Mouse (Mus musculus): Measurements from ENCODE around the gene Adgrv1. TPM values are rescaled to one million over a fixed set of nuclear protein-coding genes. Genes with fewer than 3 reads are reported as not detected.

Adgrv1 gene
- polyA plus RNA-seq, 1 experiment from 2014 or later = 1.5 TPM

DNA sequence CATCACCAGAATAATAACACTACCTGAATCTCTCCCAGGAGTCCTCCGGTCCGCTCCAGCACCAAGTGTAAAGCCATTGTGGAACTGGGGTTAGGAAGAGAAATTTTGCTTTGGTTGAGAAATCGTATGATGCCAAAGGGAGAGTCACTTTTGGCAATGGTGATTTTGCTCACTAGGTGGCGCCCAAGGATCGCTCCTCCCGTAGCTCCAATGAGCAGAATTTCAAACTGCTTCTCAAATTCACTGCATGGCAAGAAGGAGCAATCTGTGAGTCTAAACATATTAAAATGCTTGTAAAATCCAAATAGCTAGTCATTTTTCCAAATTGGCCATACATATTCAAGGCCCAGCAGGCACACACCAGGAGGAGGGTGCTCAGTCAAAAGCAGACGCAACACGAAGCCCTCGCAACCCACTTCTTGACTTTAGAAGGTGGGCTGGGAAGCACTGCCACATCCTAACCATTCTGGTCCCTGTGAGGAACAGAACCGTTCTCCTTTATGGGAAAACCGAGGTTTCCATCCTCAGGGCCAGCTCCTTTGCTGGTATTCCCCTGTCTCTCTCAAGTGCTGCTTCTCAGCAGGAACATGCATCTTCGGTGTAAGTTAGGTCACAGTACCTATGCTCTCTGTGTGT is 193.4 kb downstream of the Adgrv1 start:
- no peak overlapping the region for H3K27ac ChIP-seq
- DNase-seq (ENCODE audit: low spot score) = peak; percentile 83
- WGBS = 46% methylated on average over 12 of the region's 12 CpGs
- H3K36me3 ChIP-seq = no peaks in the 10 kb centered on the region
- H3K9me3 ChIP-seq (replicated peaks) = no peaks in the 10 kb centered on the region
- H3K4me3 ChIP-seq = no peak overlapping the region
- H3K27me3 ChIP-seq (ENCODE audit: low read depth, poor library complexity, severe bottlenecking) = no peaks in the 10 kb centered on the region
- H3K4me1 ChIP-seq = no peaks in the 10 kb centered on the region

DNA sequence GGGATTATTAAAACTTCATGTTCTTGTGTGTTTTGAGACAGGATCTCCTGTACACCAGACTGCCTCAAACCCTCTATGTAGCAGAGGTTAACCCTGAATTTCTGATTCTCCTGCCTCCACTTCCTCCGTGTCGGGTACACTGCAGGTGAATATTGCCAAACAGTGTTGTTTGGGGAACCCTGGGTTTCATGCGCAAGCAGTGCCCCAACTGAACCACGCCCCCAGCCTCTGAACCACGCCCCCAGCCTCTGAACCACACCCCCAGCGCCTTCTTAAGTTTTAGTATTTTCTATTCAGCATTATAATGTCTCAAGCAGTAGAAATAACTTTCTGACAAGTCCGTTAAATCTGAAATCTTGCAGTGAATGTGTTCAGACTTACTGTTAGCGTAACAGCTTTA is 195.9 kb downstream of the Adgrv1 start:
- no peaks in the 10 kb centered on the region for H3K36me3 ChIP-seq
- H3K4me1 ChIP-seq = no peaks in the 10 kb centered on the region
- WGBS = 66% methylated on average over 8 of the region's 8 CpGs
- DNase-seq (ENCODE audit: low spot score) = no peak
- no peak overlapping the region for H3K4me3 ChIP-seq
- no peak overlapping the region for H3K27ac ChIP-seq
- no peaks in the 10 kb centered on the region for H3K27me3 ChIP-seq (ENCODE audit: low read depth, poor library complexity, severe bottlenecking)
- H3K9me3 ChIP-seq (replicated peaks) = no peaks in the 10 kb centered on the region

DNA sequence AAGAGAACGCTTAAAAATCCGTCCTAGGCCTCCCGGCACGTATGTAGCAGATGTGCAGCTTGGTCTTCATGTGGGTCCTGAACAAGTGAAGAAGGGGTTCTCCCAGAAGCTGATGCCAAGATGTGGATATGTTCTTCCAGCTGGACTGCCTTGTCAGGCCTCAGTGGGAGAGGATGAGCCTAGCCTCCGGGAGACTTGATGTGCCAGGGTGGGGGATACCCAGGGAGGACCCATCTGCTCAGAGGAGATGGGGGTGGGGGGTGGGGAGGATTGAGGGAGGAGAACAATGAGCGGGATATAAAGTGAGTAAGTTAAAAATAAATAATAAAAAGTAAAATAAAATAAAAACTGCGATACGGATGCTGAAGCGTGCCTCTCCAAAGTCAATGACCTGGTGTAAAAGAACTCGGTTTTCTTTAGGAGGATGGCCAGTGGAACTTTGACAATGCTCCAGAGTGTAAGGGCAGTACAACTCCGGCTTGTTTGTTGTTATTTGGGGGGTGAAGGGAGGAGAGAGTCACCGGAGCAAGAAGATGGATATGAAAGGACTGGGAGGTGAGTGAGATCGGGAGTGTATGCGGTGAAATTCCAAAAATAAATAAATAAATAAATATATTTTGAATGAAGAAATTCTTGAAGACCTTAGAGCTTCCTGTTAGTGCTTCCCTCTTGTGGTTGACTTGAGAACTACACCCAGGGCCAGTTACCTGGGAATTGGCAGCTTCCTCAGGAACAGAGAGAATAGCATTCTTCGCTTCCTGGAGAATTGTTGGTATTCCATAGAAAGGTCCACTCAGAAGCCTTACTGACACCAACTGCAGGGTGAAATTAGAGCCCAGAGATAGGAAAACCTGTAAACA is 205.8 kb downstream of the Adgrv1 start:
- WGBS = 81% methylated on average over 15 of the region's 15 CpGs
- Histone ChIP-seq H3K4me3 (no peak overlapping the region), H3K4me1 (peaks cover 15% of the 10 kb centered on the region), H3K36me3 (no peaks in the 10 kb centered on the region), H3K27ac (no peak overlapping the region), H3K27me3 (ENCODE audit: low read depth, poor library complexity, severe bottlenecking) (no peaks in the 10 kb centered on the region), H3K9me3 (replicated peaks) (no peaks in the 10 kb centered on the region)
- peak; percentile 61 for DNase-seq (ENCODE audit: low spot score)

DNA sequence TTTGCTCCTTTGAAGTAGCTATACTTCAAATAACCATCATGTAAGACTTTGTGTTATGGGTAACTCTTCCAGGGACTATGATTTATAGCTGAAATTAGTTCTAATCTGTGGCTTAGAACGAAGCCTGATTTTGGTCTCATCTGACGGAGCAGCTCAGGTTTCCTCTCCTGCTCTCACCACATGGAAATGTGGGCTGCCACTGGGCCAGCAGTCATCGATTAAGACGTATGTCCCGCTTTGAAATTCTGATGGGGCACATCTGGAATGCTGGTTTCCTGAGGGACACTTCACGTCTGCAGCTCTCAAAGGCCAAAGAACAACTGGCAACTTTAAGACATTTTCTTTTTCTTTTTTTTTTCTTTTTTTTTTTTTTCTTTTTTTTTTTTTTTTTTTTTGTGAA is 207.8 kb downstream of the Adgrv1 start:
- peaks cover 17% of the 10 kb centered on the region for H3K4me1 ChIP-seq
- H3K4me3 ChIP-seq = no peak overlapping the region
- H3K27me3 ChIP-seq (ENCODE audit: low read depth, poor library complexity, severe bottlenecking) = no peaks in the 10 kb centered on the region
- H3K27ac ChIP-seq = no peak overlapping the region
- H3K36me3 ChIP-seq = no peaks in the 10 kb centered on the region
- H3K9me3 ChIP-seq (replicated peaks) = no peaks in the 10 kb centered on the region
- WGBS = 13% methylated on average over 6 of the region's 6 CpGs
- DNase-seq (ENCODE audit: low spot score) = peak; percentile 50

DNA sequence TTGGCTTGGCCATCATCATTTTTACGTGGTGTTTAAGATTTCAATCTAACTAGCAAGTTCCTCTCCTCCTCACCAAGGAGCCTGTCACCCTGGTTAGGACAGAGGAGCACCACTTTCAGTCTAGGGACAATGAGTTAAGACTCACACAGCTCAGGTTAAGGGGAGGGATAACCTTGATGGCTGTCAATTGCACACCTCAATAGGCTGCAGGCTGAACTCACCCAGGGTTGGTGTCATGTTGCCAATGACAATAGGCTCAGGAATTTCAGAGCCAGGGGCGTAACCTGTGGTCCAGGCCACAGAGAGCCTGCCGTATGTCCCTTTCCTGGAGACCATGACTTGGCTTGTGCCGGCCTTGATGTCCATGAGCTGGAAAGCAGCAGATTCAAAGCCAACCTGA is 209.0 kb downstream of the Adgrv1 start:
- no peaks in the 10 kb centered on the region for H3K36me3 ChIP-seq
- peaks cover 24% of the 10 kb centered on the region for H3K4me1 ChIP-seq
- H3K27me3 ChIP-seq (ENCODE audit: low read depth, poor library complexity, severe bottlenecking) = no peaks in the 10 kb centered on the region
- no peak for DNase-seq (ENCODE audit: low spot score)
- no peak overlapping the region for H3K4me3 ChIP-seq
- H3K27ac ChIP-seq = no peak overlapping the region
- WGBS = 64% methylated on average over 4 of the region's 4 CpGs
- H3K9me3 ChIP-seq (replicated peaks) = no peaks in the 10 kb centered on the region

DNA sequence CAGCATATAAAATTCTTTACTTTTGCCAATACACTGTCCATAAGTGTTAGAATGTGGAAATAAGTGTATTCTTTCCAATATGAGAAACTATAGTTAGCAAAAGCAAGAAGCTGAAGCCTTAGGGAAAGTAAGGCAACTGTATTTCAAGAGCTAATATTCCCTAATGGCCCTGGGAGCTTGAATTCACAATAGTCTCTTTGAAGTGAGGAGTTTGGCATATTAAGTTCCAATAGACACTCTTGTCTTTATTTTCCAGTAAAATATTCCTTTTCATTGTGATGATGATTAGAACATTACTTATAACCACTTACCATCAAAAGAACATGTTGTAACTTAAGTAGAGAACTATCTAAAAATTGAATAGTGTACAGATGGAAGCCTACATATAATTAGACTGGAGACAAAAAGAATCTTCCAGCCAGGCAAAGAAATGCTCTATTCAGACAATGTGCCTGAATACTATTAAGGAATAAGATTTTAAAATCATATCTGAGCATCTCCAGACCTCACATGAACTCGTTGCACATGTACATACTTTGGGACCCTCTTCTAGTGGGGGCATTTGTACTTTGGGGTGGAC is 225.0 kb downstream of the Adgrv1 start:
- Histone ChIP-seq H3K4me3 (no peak overlapping the region), H3K27ac (no peak overlapping the region), H3K36me3 (no peaks in the 10 kb centered on the region), H3K4me1 (no peaks in the 10 kb centered on the region), H3K27me3 (ENCODE audit: low read depth, poor library complexity, severe bottlenecking) (no peaks in the 10 kb centered on the region), H3K9me3 (replicated peaks) (no peaks in the 10 kb centered on the region)
- 87% methylated on average over 1 of the region's 1 CpGs for WGBS
- DNase-seq (ENCODE audit: low spot score) = no peak

DNA sequence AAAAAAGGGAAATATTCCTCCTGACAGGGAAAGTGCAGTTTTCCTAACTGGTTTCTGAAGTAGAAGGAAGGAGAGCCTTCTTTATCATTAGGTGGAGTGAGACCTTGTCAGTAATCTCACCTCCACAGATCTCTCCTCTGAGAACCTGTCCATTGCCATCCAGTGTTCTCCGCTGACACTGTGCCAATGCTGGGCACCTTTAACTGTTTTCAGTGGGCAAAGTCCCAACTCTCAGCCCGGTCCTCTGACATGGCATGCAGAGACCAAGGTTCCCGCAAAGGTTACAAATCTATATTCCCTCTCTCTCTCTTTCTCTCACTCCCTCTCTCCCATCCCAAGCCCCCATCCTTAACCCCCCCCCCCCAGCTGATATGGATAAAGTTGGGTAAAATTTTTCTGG is 230.1 kb downstream of the Adgrv1 start:
- 0 out of 2 replicates have a peak, but pooled peaks cover 5% of the 10 kb centered on the region for H3K4me1 ChIP-seq
- no peak overlapping the region for H3K4me3 ChIP-seq
- no peak for DNase-seq (ENCODE audit: low spot score)
- no peaks in the 10 kb centered on the region for H3K27me3 ChIP-seq (ENCODE audit: low read depth, poor library complexity, severe bottlenecking)
- H3K9me3 ChIP-seq (replicated peaks) = no peaks in the 10 kb centered on the region
- no peaks in the 10 kb centered on the region for H3K36me3 ChIP-seq
- 93% methylated on average over 3 of the region's 3 CpGs for WGBS
- H3K27ac ChIP-seq = no peak overlapping the region

DNA sequence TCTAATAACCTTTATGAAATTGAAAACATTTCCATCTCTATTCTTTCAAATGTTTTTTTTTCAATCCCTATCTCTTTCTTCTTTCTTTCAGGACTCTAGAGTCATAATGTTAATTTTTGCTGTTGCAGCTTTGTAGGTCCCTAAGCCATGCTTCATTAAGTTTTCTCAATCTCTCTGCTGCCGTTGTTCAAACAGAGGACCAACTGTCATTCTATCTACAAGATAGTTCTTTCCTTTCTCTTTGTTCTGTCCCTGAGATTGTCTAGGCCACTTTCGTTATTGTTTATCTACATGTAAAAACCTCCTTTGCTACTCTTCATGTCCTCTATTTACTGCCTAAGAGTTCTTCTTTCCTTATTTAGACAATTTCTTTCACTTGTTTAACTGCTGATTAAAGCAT is 230.8 kb downstream of the Adgrv1 start:
- no peak for DNase-seq (ENCODE audit: low spot score)
- no peak overlapping the region for H3K27ac ChIP-seq
- 87% methylated on average over 2 of the region's 2 CpGs for WGBS
- H3K4me3 ChIP-seq = no peak overlapping the region
- H3K9me3 ChIP-seq (replicated peaks) = no peaks in the 10 kb centered on the region
- H3K36me3 ChIP-seq = no peaks in the 10 kb centered on the region
- 0 out of 2 replicates have a peak, but pooled peaks cover 5% of the 10 kb centered on the region for H3K4me1 ChIP-seq
- H3K27me3 ChIP-seq (ENCODE audit: low read depth, poor library complexity, severe bottlenecking) = no peaks in the 10 kb centered on the region

DNA sequence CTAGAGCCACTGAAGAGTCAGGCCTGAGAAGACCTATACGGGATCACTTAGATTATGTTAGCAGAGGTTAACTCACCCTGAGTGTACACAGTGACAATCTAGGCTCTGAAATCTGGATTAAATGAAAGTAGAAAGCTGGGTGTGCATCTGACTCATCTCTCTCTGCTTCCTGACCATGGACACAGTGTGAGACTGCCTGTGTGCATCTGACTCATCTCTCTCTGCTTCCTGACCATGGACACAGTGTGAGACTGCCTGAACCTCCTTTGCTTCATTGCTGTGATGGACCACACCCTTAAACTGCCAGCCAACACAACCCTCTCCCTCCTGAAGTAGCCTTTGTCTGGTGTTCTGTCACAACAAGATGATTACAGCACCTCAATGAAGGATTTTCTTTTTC is 231.2 kb downstream of the Adgrv1 start:
- H3K36me3 ChIP-seq = no peaks in the 10 kb centered on the region
- 0 out of 2 replicates have a peak, but pooled peaks cover 5% of the 10 kb centered on the region for H3K4me1 ChIP-seq
- no peak for DNase-seq (ENCODE audit: low spot score)
- H3K27ac ChIP-seq = no peak overlapping the region
- H3K27me3 ChIP-seq (ENCODE audit: low read depth, poor library complexity, severe bottlenecking) = no peaks in the 10 kb centered on the region
- no peak overlapping the region for H3K4me3 ChIP-seq
- no peaks in the 10 kb centered on the region for H3K9me3 ChIP-seq (replicated peaks)
- 96% methylated on average over 1 of the region's 1 CpGs for WGBS

DNA sequence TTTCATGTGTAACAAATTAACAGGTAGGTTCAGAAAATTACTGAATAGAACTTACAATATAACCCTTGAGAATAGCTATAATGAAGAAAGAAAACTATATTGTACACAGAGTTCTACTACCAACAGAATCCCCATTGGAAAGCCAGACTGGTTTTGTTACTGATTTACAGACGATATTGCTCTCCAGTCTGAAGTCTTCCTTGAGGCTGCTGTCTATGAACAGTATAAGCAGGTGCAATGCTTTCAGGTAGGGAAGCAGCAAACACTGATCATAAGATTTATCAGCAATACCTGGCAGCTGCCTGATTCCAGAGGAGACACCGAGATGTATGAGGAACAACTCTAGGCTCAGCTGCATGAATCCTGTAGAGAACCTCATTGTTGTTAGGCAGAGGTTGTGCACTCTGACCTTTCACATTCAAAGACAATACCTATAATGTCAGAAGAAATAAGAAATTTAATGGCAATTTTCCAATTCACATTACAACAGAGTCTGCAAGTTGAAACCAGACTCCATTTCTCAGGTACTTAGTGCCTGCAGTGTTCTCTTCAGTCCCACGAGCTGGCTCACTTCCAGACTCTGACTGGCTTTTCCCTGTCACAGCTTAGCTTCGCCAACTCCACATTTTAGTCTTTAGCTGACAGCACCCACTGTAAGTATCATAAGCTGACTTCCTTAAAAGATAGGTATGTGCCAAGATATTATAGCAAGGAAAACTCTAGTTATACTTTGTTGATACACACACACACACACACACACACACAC is 247.2 kb downstream of the Adgrv1 start:
- Histone ChIP-seq H3K4me1 (no peaks in the 10 kb centered on the region), H3K4me3 (no peak overlapping the region), H3K36me3 (no peaks in the 10 kb centered on the region), H3K27ac (no peak overlapping the region), H3K27me3 (ENCODE audit: low read depth, poor library complexity, severe bottlenecking) (no peaks in the 10 kb centered on the region), H3K9me3 (replicated peaks) (no peaks in the 10 kb centered on the region)
- DNase-seq (ENCODE audit: low spot score) = no peak
- 90% methylated on average over 4 of the region's 4 CpGs for WGBS

DNA sequence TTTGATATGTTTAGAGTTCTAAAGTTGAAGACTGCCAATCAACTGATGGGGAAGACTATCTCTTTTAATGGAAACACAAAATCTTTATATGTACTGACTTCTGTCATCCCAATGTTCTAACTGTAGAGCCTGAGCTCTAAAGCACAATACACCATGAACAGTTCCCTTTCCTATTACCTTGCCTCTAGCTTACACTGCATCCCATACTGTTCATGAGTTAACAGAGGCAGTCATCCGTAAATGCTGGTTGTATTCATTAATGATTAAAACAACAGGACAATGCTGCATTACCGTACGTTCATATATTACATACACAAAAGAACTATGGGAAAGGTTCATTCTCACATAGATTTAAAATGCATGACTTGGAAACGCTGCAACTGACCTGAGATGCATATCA is 251.1 kb downstream of the Adgrv1 start:
- no peak for DNase-seq (ENCODE audit: low spot score)
- H3K4me1 ChIP-seq = no peaks in the 10 kb centered on the region
- H3K4me3 ChIP-seq = no peak overlapping the region
- 92% methylated on average over 4 of the region's 4 CpGs for WGBS
- no peaks in the 10 kb centered on the region for H3K36me3 ChIP-seq
- no peak overlapping the region for H3K27ac ChIP-seq
- no peaks in the 10 kb centered on the region for H3K27me3 ChIP-seq (ENCODE audit: low read depth, poor library complexity, severe bottlenecking)
- H3K9me3 ChIP-seq (replicated peaks) = no peaks in the 10 kb centered on the region

DNA sequence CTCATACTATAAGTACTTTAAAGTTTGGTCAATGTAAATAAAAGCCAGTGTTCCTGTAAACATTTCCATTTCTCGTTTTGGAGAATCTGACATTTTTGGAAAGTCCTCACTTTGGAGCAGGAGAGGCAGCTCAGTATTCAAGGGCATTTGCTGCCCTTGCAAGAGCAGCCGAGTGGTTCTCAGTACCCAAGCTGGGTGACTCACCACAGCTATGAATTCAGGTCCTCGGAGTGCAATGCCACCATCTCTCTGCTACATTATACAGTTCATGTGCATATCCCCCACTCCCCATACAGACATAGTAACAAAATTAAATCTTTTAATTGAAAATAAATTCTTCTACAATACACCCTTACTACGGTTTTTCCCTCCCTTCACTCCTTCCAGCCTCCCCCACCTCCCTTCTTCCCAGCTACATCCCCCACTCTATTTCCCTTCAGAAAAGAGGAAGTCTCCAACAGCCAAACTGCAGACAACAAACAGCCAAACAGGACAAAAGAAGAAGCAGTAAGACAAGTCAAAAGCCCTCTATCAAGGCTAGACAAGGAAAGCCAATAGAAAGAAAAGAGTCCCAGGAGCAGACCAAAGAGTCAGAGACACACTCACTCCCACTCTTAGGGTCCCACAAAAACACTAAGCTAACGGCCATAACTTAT is 262.0 kb downstream of the Adgrv1 start:
- 85% methylated on average over 5 of the region's 5 CpGs for WGBS
- H3K4me3 ChIP-seq = no peak overlapping the region
- DNase-seq (ENCODE audit: low spot score) = no peak
- H3K4me1 ChIP-seq = peaks cover 5% of the 10 kb centered on the region
- no peaks in the 10 kb centered on the region for H3K27me3 ChIP-seq (ENCODE audit: low read depth, poor library complexity, severe bottlenecking)
- H3K27ac ChIP-seq = no peak overlapping the region
- no peaks in the 10 kb centered on the region for H3K36me3 ChIP-seq
- H3K9me3 ChIP-seq (replicated peaks) = no peaks in the 10 kb centered on the region
